Mouse (Mus musculus): ENCODE results near the gene Ggct. TPM values are rescaled to one million over a fixed set of nuclear protein-coding genes. Genes with fewer than 3 reads are reported as not detected.

The Ggct gene
- polyA plus RNA-seq (2012; rRNA removed), result 0.17 and 1.5 TPM in 2 replicates

DNA sequence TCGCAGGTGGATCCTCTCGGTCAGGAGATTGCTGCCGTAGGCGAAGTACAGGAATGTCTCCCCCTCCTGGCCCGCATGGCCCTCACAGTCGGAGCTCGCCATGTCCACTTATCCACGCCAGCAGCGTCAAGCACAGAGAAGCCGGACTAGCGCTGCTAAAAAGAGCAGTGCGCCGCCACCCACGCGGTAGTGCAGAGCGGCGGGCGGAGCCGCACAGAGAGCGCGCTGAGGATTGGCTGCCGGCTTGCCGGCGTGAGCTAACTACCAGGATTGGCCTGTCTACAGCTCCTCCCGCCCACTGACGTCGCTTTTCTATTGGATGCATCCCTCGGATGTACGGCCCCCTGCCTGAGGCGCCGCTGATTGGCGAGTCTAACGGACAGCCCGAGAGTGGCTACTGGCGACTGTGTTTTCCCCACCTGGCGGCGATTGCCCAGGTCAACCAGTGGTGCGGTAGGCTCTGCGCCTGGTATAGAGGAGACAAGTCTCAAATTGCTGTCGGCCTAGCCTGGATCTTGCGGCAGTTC lies at the start of gene Ggct:
Gene Ggct (minus strand): TSS at position 217 of the 527 bp plus-strand sequence.
- Histone ChIP-seq H3K27me3 (ENCODE audit: control insufficient read depth, insufficient read depth, low read length) (no peaks in the 10 kb centered on the region), H3K4me3 (ENCODE audit: low read depth, low read length) (peak within 1 kb of the TSS; percentile 71), H3K36me3 (ENCODE audit: control insufficient read depth, insufficient read depth, low read length) (peaks cover 6% of the 10 kb centered on the region; the same call in 1 of the 2 replicates), H3K4me1 (ENCODE audit: control insufficient read depth, insufficient read depth, insufficient read length, low read length) (peaks cover 8% of the 10 kb centered on the region; the same call in 1 of the 2 replicates), H3K27ac (ENCODE audit: insufficient read depth, low read depth, low read length) (peak within 1 kb of the TSS; percentile 23)
- TF ChIP-seq POLR2A (IDR thresholded peaks at IDR 0.05; ENCODE audit: low read depth, low read length) (peak; percentile 79), CTCF (IDR thresholded peaks at IDR 0.05; ENCODE audit: extremely low read depth, insufficient read length, insufficient replicate concordance, low read depth, low read length) (peak; percentile 49; the same call in 1 of the 2 replicates)
- under 1% methylated on average over 41 of the region's 41 CpGs for WGBS

DNA sequence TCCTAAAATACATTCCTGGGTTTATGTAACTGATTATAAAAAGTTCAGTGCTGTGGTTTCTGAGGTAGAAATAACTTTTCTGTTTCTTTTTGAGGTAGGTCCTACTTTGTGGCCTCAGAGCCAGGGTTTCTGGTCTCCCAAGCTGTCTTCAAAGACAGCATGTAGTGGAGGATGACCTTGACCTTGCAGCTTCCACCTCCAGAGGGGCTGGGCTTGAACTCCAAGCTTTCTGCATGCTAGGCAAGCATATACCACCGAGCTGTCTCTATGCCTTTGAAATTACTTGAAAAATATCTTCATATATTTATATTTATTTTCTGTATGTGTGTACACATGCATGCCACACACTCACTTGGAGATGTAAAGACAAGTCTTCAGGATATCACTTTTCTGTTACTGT lies 47.3 kb upstream of the Ggct start:
- H3K4me1 ChIP-seq (ENCODE audit: control insufficient read depth, insufficient read depth, insufficient read length, low read length), result peaks cover 2% of the 10 kb centered on the region; the same call in 1 of the 2 replicates
- no peak for TF ChIP-seq POLR2A (IDR thresholded peaks at IDR 0.05; ENCODE audit: low read depth, low read length)
- TF ChIP-seq CTCF (IDR thresholded peaks at IDR 0.05; ENCODE audit: extremely low read depth, insufficient read length, insufficient replicate concordance, low read depth, low read length), result no peak
- no peaks in the 10 kb centered on the region for H3K36me3 ChIP-seq (ENCODE audit: control insufficient read depth, insufficient read depth, low read length)
- 32% methylated on average over 1 of the region's 1 CpGs for WGBS
- H3K27me3 ChIP-seq (ENCODE audit: control insufficient read depth, insufficient read depth, low read length), result no peaks in the 10 kb centered on the region
- H3K4me3 ChIP-seq (ENCODE audit: low read depth, low read length), result no peak overlapping the region
- no peak overlapping the region for H3K27ac ChIP-seq (ENCODE audit: insufficient read depth, low read depth, low read length)

DNA sequence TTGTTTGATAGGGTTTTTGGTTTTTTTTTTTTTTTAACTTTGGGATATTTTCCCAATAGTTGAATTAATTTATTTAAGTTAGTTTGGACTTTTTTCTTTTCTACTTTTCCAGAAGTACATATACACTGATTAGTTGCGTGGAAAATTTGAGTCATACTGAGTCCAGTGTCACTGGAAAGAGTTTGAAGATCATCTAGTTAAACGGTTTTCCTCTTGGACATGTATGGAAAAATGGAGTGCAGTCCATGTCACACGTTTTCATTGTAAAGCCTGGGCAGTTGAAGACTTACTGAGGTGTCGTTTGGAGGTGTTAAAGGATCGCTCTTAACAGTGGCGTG lies 46.7 kb upstream of the Ggct start:
- 66% methylated on average over 6 of the region's 6 CpGs for WGBS
- H3K27me3 ChIP-seq (ENCODE audit: control insufficient read depth, insufficient read depth, low read length), result no peaks in the 10 kb centered on the region
- H3K36me3 ChIP-seq (ENCODE audit: control insufficient read depth, insufficient read depth, low read length), result no peaks in the 10 kb centered on the region
- H3K27ac ChIP-seq (ENCODE audit: insufficient read depth, low read depth, low read length), result no peak overlapping the region
- TF ChIP-seq POLR2A (IDR thresholded peaks at IDR 0.05; ENCODE audit: low read depth, low read length) (no peak), CTCF (IDR thresholded peaks at IDR 0.05; ENCODE audit: extremely low read depth, insufficient read length, insufficient replicate concordance, low read depth, low read length) (no peak)
- H3K4me3 ChIP-seq (ENCODE audit: low read depth, low read length), result no peak overlapping the region
- peaks cover 2% of the 10 kb centered on the region; the same call in 1 of the 2 replicates for H3K4me1 ChIP-seq (ENCODE audit: control insufficient read depth, insufficient read depth, insufficient read length, low read length)

DNA sequence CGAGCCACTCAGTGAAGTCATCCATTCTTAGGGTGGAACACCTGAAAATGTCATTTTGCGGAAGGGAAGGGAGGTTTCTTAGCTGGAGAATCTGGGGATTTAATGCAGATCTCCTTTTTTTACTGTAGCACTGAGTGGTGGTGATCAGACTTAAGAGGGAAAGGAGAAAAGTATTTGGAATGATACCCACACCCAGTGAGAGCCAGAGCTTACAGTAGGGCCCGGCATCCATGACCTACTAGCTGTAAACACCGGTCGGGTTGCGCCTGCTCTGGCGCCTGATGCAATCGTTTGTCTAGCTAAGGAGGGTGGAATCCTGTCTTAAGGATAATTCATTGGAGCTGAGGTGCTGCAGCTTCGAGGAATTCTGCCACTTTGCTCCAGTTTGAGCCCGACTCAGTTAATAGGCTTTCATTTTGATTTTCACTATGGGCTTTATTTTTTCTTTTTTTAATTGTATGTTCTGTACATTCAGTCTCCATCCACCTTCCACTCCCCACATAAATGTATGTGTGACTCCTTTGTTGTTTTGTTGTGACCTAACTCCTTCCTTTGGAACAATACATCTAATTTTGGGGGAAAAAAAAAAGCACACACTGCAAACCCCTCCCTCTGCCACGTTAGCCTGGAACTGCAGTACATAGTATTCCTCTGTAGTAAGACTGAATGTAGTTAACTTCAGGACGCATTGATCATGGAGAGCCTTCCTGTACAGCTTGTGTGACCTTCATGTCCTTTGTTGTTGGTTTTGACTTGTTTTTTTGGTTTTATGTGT lies 46.1 kb upstream of the Ggct start:
- H3K4me3 ChIP-seq (ENCODE audit: low read depth, low read length), result peak overlapping the region; percentile 91
- H3K36me3 ChIP-seq (ENCODE audit: control insufficient read depth, insufficient read depth, low read length), result no peaks in the 10 kb centered on the region
- TF ChIP-seq POLR2A (IDR thresholded peaks at IDR 0.05; ENCODE audit: low read depth, low read length), result no peak
- peaks cover 2% of the 10 kb centered on the region; the same call in 1 of the 2 replicates for H3K4me1 ChIP-seq (ENCODE audit: control insufficient read depth, insufficient read depth, insufficient read length, low read length)
- peak overlapping the region; percentile 84; the same call in 1 of the 2 replicates for H3K27ac ChIP-seq (ENCODE audit: insufficient read depth, low read depth, low read length)
- 2% methylated on average over 12 of the region's 12 CpGs for WGBS
- H3K27me3 ChIP-seq (ENCODE audit: control insufficient read depth, insufficient read depth, low read length), result no peaks in the 10 kb centered on the region

DNA sequence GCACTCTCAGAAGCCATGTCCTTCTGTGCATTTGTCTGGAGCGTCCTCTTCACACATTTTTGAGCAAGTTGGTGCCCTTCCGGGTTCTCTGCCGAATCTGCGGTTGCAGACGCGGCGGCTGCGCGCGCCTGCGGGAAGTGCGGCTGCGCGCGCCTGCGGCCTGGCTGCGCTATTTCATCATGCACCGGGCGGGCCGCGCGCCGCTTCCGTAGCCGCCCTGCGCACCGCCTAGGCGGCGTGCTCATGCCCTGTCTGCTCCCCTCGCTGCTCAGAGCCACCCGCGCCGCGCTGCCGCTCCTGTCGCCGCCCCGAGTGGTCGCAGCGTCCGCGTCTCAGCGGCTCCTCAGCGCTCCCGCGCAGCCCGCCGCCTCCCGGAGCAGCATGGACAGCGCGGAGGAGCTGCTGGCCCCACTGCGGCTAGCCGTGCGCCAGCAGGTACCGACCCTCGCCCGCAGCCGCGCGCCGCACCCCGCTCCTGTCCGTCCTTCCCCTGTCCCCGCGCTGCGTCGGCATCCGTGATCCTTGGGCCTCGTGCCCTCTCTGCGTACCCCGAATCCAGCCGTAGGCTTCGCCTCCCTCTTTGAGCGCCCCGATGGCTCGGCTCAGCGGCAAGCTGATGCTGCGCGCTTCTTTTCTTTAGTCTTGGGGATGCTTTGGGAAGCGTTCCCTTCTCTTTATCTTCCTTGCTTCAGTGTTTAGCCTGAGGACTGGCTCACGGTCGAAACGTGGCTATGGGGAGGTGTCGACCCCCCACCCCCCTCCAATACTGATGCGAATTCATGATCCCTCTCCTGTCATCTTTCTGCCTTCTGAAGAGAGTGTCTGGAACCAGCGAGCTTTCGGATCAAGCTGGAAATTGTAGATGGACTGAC lies 45.3 kb upstream of the Ggct start, which contains the start of gene Gars:
Gene Gars (plus strand): TSS at position 209 of the 872 bp plus-strand sequence.
- H3K4me3 ChIP-seq (ENCODE audit: low read depth, low read length), result peak within 1 kb of the TSS; percentile 91
- H3K27ac ChIP-seq (ENCODE audit: insufficient read depth, low read depth, low read length), result peak within 1 kb of the TSS; percentile 87
- no peaks in the 10 kb centered on the region for H3K27me3 ChIP-seq (ENCODE audit: control insufficient read depth, insufficient read depth, low read length)
- no peaks in the 10 kb centered on the region for H3K36me3 ChIP-seq (ENCODE audit: control insufficient read depth, insufficient read depth, low read length)
- peaks cover 2% of the 10 kb centered on the region; the same call in 1 of the 2 replicates for H3K4me1 ChIP-seq (ENCODE audit: control insufficient read depth, insufficient read depth, insufficient read length, low read length)
- WGBS, result under 1% methylated on average over 87 of the region's 87 CpGs
- TF ChIP-seq CTCF (IDR thresholded peaks at IDR 0.05; ENCODE audit: extremely low read depth, insufficient read length, insufficient replicate concordance, low read depth, low read length), result no peak
- peak; percentile 80 for TF ChIP-seq POLR2A (IDR thresholded peaks at IDR 0.05; ENCODE audit: low read depth, low read length)

DNA sequence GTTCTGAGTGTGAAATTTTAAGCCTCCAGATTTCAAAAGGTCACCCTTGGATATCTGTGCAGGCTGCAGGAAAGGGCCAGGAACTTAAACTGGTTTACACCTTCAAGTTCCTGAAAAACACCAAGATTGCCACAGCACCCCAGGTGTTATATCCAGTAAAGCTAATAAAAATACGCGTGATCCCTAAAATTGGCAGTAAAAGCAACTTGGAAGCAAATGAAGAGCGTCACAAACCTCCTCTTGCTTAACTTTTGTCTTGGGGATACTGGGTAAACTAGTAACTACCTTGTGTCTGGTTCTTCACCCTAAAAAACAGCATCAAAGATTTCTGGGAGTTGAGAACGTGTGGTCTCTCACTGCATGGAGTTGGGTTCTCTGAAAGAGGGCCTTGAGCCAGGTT lies 44.0 kb upstream of the Ggct start:
- WGBS, result 93% methylated on average over 4 of the region's 4 CpGs
- Histone ChIP-seq H3K4me3 (ENCODE audit: low read depth, low read length) (no peak overlapping the region), H3K36me3 (ENCODE audit: control insufficient read depth, insufficient read depth, low read length) (no peaks in the 10 kb centered on the region), H3K27me3 (ENCODE audit: control insufficient read depth, insufficient read depth, low read length) (no peaks in the 10 kb centered on the region), H3K27ac (ENCODE audit: insufficient read depth, low read depth, low read length) (no peak overlapping the region), H3K4me1 (ENCODE audit: control insufficient read depth, insufficient read depth, insufficient read length, low read length) (peaks cover 2% of the 10 kb centered on the region; the same call in 1 of the 2 replicates)
- TF ChIP-seq POLR2A (IDR thresholded peaks at IDR 0.05; ENCODE audit: low read depth, low read length) (no peak), CTCF (IDR thresholded peaks at IDR 0.05; ENCODE audit: extremely low read depth, insufficient read length, insufficient replicate concordance, low read depth, low read length) (no peak)

Measured in small intestine, adult 2 months (tissue).